Mouse (Mus musculus) retina, adult 2 months (tissue): Measurements from ENCODE around the gene Sgcb.

Experiments used
- DNase-seq: peaks from one replicate; pipeline ENCODE4 v3.0.0-alpha.2; 2012; ENCODE audit warnings: low read depth, low spot score

Gene Sgcb

DNA sequence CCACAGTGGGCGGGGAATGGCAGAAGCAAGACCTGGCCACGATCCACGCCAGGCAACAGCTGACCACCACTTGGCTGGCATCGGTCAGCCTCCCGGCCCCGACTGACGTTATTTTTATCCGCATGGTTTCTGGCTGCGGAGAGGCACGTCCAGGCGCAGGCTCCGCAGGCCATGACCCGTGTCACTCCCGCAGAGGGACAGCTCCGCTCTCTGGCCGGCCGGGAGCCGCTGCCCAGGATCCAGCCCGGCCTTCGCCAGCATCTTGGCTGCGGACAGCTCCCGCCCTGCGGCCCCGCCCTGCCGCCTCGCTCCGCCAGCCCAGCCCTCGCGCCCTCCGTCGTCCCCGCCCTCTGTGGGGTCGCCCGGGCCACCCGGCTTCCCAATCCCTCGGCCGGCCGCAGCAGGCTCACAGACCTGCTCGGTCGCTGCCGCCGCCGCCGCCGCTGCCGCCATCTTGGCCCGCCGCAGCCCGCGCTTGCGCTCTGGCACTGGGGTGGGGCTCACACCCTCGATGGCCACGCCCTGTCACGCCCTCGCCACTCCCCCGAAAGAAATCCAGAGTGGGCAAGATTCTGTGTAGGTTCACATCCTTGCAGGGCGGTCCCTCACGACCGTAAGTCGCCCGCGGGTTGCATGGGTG is at the start of gene Sgcb:
Gene Sgcb (minus strand): TSS at position 530 of the 640 bp plus-strand sequence.
- DNase-seq: peak; percentile 69

DNA sequence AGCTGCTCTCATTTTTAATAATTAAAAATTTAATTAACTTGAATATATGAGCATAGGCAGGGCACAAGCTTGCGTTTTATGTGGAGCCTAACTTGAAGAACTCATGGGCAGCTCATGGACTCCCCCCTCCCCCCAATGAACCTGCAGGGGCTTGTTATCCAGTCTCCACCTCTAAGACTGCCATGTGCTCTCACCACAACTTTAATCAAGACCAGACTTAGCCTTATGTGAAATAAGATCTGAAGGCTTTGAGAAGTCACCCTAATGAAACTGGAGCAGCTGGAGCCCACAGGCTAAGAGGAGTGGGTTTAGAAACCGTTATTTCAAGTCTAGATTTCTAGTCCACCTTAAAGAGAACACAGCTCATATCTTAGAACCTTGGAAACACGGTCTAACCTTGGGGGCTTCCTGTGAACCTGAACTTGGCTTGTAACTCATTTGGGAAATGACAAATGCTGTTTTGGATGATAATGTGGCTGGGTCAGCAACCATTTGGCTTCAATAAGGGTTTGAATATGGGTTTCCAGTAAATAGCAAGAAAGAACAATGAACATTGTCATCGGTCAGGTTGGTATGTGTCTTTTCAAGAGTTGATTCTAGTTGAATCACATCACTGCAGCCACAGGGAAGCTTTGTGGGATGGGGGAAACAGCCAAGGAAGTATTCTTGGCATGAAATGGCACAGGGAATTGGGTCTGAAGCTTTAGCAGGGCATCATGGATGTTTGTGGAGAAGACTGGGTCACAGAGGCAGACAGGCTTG is 46.8 kb upstream of the Sgcb start:
- DNase-seq: no peak

DNA sequence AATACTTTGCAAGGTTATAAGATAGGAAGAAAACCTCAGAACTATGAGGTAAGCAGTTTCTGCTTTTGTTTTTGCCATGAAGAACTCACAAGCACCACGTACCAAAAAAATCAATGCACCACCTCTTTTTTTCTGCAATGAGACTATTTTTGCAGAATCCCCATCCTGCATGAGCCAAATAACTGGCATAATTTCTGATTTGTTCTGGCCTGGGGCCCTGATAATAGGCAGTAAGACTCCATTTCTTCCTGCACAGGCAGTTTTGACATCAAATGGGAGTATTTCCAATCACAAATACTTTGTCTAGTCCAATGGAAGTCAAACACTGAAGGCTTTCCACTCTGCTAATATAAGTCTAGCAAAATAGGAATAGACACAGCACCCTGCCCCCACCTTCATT is 46.2 kb upstream of the Sgcb start:
- DNase-seq: no peak

- no peak for DNase-seq
Observed at GRCm38 (mm10) chr5:73691723-73692520, 44.3 kb upstream of the Sgcb start.

GRCm38 (mm10) chr5:73690146-73690545 is 42.6 kb upstream of the Sgcb start:
- no peak for DNase-seq

- DNase-seq: no peak
Observed at GRCm38 (mm10) chr5:73688576-73688975, 41.0 kb upstream of the Sgcb start.

GRCm38 (mm10) chr5:73686149-73686548 is 38.6 kb upstream of the Sgcb start:
- no peak for DNase-seq

DNA sequence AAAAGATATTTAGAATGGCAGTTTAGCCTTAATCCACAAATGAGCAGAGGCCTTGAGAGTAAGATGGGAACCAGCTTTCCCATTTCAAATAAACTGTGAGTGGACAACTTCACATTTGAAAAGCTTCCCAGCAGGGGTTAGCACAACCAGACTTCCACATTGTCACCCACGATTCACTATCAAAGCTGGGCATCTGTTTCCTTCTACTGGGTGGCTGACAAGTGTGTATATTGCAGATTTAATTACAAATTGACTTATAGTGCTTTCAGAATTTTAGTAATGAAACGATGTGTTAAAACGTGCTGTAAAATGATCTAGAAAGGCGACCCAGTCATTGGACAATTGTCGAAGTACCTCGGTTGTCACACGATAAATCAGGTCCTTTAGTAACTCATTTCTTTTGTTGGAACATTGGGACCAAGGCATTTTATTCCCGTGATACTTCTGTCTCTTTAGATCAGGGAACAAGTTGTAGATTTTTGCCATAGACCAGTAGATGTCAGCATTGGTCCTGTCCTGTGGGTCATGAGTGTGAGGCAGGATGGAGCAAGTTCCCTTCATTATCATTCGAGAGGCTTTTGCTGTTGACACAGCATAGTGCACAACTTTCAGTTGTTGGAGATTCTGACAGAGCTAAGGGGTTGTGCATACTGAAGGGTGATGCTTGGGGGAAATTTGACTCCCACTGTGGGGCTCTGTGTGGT is 36.3 kb upstream of the Sgcb start:
- no peak for DNase-seq

GRCm38 (mm10) chr5:73683221-73683620 is 35.6 kb upstream of the Sgcb start:
- no peak for DNase-seq

DNA sequence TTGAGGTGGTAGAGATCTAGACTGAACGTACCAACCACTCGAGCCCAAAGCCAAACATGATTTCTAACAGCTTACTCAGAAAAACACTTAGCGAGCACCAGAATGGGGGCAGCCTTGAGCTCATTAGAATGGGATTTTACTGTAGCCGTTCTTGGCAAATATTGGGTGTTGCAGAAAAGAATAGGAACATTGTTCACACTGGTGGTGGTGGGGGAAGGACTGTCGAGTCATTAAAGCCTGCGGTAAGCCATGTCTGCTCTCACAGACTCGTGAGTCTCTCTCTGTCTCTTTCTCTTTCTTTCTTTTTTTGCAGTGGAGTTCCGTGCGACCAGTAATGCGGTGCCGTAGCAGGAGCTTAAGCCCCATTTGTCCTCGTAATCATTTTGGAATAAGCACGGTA is 29.0 kb upstream of the Sgcb start:
- no peak for DNase-seq

DNA sequence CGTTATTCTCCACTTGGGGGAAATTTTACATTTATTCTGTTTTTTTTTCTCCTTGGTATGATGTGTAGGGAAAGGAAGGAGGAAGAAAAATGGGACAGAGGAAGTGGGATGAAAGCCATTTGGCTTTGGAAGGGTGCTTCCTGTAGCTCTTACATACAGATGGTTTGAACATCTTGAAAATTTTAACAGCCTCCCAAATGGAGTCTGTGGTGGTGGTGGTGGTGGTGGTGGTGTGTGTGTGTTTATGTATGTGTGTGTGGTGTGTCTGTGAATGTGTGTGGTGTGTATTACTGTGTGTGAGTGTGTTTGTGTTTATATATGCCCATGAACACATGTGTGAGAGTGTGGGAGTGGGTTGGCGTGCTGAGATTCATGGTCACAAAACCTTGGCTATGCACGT is 28.0 kb upstream of the Sgcb start:
- DNase-seq: no peak

- DNase-seq: no peak
Observed at GRCm38 (mm10) chr5:73669386-73669785, 21.8 kb upstream of the Sgcb start.

DNA sequence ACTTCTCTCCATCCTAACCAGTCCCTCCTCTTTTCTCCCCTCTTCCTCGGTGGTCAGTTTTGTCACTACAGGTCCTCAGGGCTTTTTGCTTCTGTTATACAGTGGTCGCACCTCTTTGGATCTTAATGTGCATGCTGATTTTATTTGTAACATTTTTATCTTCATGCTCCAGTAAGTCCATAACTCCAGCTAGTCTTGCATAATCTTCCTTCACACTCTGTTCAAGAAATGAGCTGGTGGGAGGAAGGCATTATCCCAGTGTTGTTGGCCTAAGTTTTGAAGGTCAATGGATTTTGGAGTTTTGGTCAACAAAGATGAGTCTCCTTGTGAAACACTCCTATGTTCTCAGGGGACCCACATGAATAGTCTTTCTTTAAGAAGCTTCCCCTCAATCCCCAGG is 20.3 kb upstream of the Sgcb start:
- DNase-seq: no peak

DNA sequence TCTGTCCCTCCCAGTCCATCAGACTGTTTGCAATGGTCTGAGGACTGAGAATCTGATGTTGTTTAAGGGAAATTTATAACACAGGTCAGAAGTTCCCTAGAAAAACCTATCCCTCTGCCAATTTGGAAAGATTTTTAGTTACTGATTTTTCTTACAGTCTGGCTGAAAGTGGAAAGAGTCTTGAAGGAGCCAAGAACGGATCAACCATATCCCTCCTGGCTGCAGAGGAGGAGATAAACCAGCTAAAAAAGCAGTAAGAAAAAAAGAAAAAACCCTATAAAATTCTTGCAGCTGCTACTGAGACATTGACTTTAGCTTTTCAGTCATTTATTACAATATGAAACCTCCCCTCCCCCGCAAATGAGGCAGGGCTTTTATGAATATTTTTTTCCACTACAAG is 19.1 kb upstream of the Sgcb start:
- no peak for DNase-seq

GRCm38 (mm10) chr5:73651855-73652201 is 4.2 kb upstream of the Sgcb start:
- no peak for DNase-seq

- no peak for DNase-seq
Observed at GRCm38 (mm10) chr5:73651061-73651854, 3.7 kb upstream of the Sgcb start, which contains the start of gene Spata18. Gene Spata18 (plus strand): TSS chr5:73651379.

DNA sequence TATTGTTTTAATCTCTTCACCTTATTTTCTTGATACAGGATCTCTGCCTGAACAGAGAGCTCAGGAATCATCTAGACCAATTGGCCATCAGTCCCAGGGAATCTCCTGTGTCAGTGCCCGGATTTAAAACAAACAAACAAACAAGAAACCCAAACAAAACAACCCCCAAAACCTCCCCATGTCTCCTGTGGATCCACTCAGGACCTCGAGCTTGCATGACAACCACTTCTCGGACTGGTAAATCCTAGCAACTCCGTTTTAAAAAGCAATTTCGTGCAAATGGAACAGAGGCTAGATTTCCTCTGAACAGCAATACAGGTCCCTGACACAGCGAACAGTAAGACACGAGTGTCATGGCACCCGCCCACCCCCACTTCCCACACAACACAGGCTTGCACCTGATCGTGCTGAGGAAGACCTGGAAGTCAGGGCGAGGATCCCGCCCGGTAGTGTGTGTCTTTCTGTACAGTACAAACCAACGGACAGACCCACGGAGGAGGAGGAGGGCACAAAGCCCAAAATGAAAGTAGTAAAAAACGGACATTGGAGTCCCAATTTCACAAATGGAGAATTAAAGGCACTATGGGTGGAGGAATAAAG is 2.9 kb upstream of the Sgcb start:
- no peak for DNase-seq

GRCm38 (mm10) chr5:73642091-73642490 is 5.5 kb downstream of the Sgcb start:
- DNase-seq: no peak

DNA sequence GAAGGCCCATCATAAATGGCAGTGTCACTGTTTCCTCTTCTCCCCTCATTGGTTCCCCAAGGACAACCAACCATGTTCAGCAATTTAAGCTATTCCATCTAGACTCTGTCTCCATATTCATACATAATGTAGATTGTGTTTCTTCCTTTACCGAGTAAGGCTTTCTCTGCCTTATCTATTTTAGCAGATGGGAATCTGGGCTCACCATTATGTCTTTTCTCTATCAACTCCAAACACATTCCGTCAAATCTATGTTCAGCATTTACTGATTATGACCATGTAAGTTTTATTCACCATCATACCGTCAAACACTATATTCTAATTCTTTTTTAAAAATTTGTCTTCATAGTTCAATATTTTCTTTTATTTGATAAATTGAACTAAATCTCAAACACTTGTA is 6.5 kb downstream of the Sgcb start:
- DNase-seq: no peak

DNA sequence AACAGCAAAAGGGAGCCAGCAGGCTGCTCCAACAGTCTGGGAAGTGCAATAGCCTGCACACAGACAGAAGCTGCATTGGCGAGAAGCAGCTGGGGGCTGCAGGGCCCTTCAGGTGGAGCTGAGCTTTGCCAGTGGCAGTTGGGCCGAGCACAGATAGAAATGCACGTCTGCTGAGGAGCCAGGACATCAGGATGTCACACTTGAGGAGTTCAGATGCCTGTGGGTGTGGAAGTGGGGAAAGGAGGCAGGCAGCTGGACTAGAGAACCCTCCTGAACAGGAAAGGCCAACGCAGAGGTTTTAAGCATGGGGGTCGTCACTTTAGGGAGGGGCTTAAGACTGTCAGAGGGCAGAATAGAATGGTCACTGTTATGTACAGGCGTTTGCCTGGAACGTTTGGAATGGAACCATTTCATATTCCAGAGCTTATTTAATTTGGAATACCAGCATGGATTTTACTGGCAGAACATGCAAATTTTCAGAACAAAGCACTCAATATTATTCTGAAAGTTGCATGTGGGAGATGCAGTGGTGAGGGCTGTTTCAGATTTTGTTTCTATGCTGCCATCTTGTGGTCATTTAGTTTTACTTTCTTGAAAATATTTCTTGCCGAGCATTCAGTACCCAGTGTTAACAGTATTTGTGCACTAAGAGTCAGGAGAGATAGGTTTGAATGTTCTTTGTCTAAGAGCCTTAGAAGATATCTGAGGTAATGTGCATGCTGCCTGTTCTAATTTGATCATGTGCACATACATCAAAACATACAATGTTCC is 10.1 kb downstream of the Sgcb start:
- peak; percentile 30 for DNase-seq
